In the genomic region with DNA sequence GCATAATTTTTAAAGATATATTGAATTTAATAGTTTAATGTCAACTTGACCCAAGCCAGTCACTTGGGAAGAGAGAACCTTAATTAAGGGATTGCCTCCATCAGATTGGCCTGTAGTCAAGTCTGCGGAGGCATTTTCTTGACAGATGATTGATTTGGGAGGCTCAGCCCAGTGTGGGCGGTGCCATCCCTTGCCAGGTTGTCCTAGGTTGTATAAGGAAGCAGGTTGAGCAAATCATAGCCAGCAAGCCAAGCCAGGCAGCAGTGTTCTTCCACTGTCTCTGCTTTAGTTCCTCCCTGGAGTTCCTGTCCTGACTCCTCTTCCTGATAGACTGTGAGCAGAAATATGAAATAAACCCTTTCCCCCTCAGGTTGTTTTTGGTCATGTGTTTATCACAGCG, we compare ENCODE assay signal across 29 mouse cellular contexts. TPM values are rescaled to one million over a fixed set of nuclear protein-coding genes. Genes with fewer than 3 reads are reported as not detected.
DNase-seq lines count a peak whose midpoint lies in the region; ATAC-seq and TF ChIP-seq lines count a peak whose summit lies in the region.
"Had no signal": no experiment of that assay in that cellular context is flagged by ENCODE, and none has a peak within 500 bp of the region (broad histone marks: within the 10 kb centered on the region; RNA-seq: fewer than 3 reads in every experiment).

No protein-coding gene starts in this region.

- no peak for TF ChIP-seq POLR2A in bone marrow macrophage, adult 2 months (IDR thresholded peaks at IDR 0.05; ENCODE audit: borderline replicate concordance, low read depth, low read length)

- 88% methylated on average over 3 of the region's 3 CpGs for WGBS in heart, embryonic 10.5 days
- WGBS in liver, embryonic 16.5 days (ENCODE audit: insufficient replicate concordance) = 81% methylated on average over 3 of the region's 3 CpGs
- 70% methylated on average over 3 of the region's 3 CpGs for WGBS in liver, embryonic 11.5 days

- H3K36me3 ChIP-seq in heart, embryonic 10.5 days = no peaks in the 10 kb centered on the region
- H3K36me3 ChIP-seq in liver, embryonic 16.5 days (ENCODE audit: control insufficient read depth, insufficient read depth) = no peaks in the 10 kb centered on the region
- H3K36me3 ChIP-seq in liver, embryonic 11.5 days (ENCODE audit: control insufficient read depth, insufficient read depth, low read length) = no peaks in the 10 kb centered on the region
- H3K36me3 ChIP-seq: embryonic facial prominence, embryonic 10.5 days; embryonic facial prominence, embryonic 13.5 days; forebrain, embryonic 10.5 days; heart, embryonic 13.5 days had no signal

- H3K27me3 ChIP-seq in heart, embryonic 10.5 days (ENCODE audit: insufficient read depth, poor library complexity, severe bottlenecking) = no peaks in the 10 kb centered on the region
- no peaks in the 10 kb centered on the region for H3K27me3 ChIP-seq in liver, embryonic 16.5 days (ENCODE audit: control insufficient read depth, insufficient read depth, low read depth, low read length)
- no peaks in the 10 kb centered on the region for H3K27me3 ChIP-seq in liver, embryonic 11.5 days (replicated peaks; ENCODE audit: control insufficient read depth, insufficient read depth, low read length)
- H3K27me3 ChIP-seq: embryonic facial prominence, embryonic 13.5 days; forebrain, embryonic 13.5 days; heart, embryonic 13.5 days had no signal

- H3K4me2 ChIP-seq in liver, embryonic 16.5 days (ENCODE audit: low read depth, low read length) = no peak overlapping the region
- H3K4me2 ChIP-seq in liver, embryonic 11.5 days = no peak overlapping the region
- H3K4me2 ChIP-seq: embryonic facial prominence, embryonic 13.5 days; forebrain, embryonic 13.5 days; heart, embryonic 13.5 days; hindbrain, embryonic 14.5 days had no signal

- ATAC-seq in liver, embryonic 16.5 days (ENCODE audit: low read depth) = no peak
- no peak for ATAC-seq in liver, embryonic 11.5 days (replicated peaks; ENCODE audit: low FRiP score)
- ATAC-seq: forebrain, embryonic 13.5 days; forebrain, embryonic 16.5 days; hindbrain, postnatal 0 days; inflammation-experienced regulatory T-cells, adult 6 months had no signal

- H3K27ac ChIP-seq in heart, embryonic 10.5 days = no peak overlapping the region
- H3K27ac ChIP-seq in liver, embryonic 16.5 days (ENCODE audit: low read length) = peak overlapping the region; percentile 4; the same call in 1 of the 2 replicates
- H3K27ac ChIP-seq in liver, embryonic 11.5 days (ENCODE audit: low read depth, low read length) = no peak overlapping the region
- peak overlapping the region; percentile 1 for H3K27ac ChIP-seq in bone marrow macrophage, adult 2 months (ENCODE audit: insufficient read depth, low read depth, low read length)
- H3K27ac ChIP-seq: embryonic facial prominence, embryonic 10.5 days; embryonic facial prominence, embryonic 13.5 days; forebrain, embryonic 10.5 days; forebrain, embryonic 13.5 days; gastrocnemius, adult 2 months; heart, embryonic 13.5 days; hindbrain, embryonic 14.5 days; hindbrain, postnatal 0 days had no signal

- TF ChIP-seq CTCF in bone marrow macrophage, adult 2 months (IDR thresholded peaks at IDR 0.05; ENCODE audit: low read depth, low read length) = no peak

- peak; percentile 91 for DNase-seq in heart, adult 11 months
- no peak for DNase-seq in heart, embryonic 10.5 days (ENCODE audit: low spot score)
- no peak for DNase-seq in liver, embryonic 11.5 days (ENCODE audit: low spot score)
- no peak for DNase-seq in spleen, postnatal 4 days (ENCODE audit: low spot score in 2 of 2)
- DNase-seq: adrenal gland, adult 2 months; adrenal gland, postnatal 14 days; cerebellum, adult 11-12 months; cerebellum, adult 8-10 months; cerebellum, postnatal 10 days; cerebellum, postnatal 36 days; embryo, embryonic 11 days; gastrocnemius, adult 2 months; gastrocnemius, postnatal 14 days; heart, adult 18-20 months; heart, postnatal 14 days; heart, postnatal 4 days had no signal

- no peak overlapping the region for H3K9ac ChIP-seq in liver, embryonic 16.5 days (ENCODE audit: low read depth, low read length)
- H3K9ac ChIP-seq in liver, embryonic 11.5 days (ENCODE audit: low read depth, low read length) = no peak overlapping the region
- H3K9ac ChIP-seq: embryonic facial prominence, embryonic 13.5 days; forebrain, embryonic 13.5 days; heart, embryonic 13.5 days; hindbrain, embryonic 14.5 days had no signal

- no peaks in the 10 kb centered on the region; the same call in 1 of the 2 replicates for H3K4me1 ChIP-seq in heart, embryonic 10.5 days
- H3K4me1 ChIP-seq in liver, embryonic 16.5 days (ENCODE audit: control insufficient read depth, low read depth, low read length) = peaks cover 27% of the 10 kb centered on the region
- H3K4me1 ChIP-seq in liver, embryonic 11.5 days (replicated peaks; ENCODE audit: control insufficient read depth, insufficient read depth, low read length) = peaks cover 18% of the 10 kb centered on the region
- H3K4me1 ChIP-seq in bone marrow macrophage, adult 2 months (ENCODE audit: control insufficient read depth, insufficient read depth, low read length) = peaks cover 29% of the 10 kb centered on the region
- H3K4me1 ChIP-seq: embryonic facial prominence, embryonic 13.5 days had no signal

- H3K9me3 ChIP-seq in heart, embryonic 10.5 days = no peaks in the 10 kb centered on the region
- no peaks in the 10 kb centered on the region for H3K9me3 ChIP-seq in liver, embryonic 16.5 days (replicated peaks; ENCODE audit: control insufficient read depth, low read length)
- H3K9me3 ChIP-seq in liver, embryonic 11.5 days (ENCODE audit: control insufficient read depth, low read length) = no peaks in the 10 kb centered on the region
- H3K9me3 ChIP-seq: embryonic facial prominence, embryonic 10.5 days; embryonic facial prominence, embryonic 13.5 days; forebrain, embryonic 10.5 days; forebrain, embryonic 13.5 days; heart, embryonic 13.5 days had no signal

- no peak overlapping the region for H3K4me3 ChIP-seq in heart, embryonic 10.5 days
- H3K4me3 ChIP-seq in liver, embryonic 16.5 days (ENCODE audit: low read depth, low read length) = no peak overlapping the region
- no peak overlapping the region for H3K4me3 ChIP-seq in liver, embryonic 11.5 days (ENCODE audit: low read depth, low read length)
- H3K4me3 ChIP-seq in bone marrow macrophage, adult 2 months (ENCODE audit: insufficient read depth, low read length) = no peak overlapping the region
- H3K4me3 ChIP-seq: embryonic facial prominence, embryonic 10.5 days; embryonic facial prominence, embryonic 13.5 days; erythroblast, embryonic 14.5 days; forebrain, embryonic 10.5 days; forebrain, embryonic 13.5 days; gastrocnemius, adult 2 months; heart, embryonic 13.5 days had no signal

RNA-seq across cellular contexts. Expression of a gene that starts 21.2 kb away (rescaled TPM):
- 3.4 and 4.4 TPM in 2 replicates for polyA plus RNA-seq in heart, embryonic 10.5 days (2016; fragmentation: Nextera tagmentation; extraction: Ambion mirVana)
- 7.6 and 7.8 TPM in 2 replicates for polyA plus RNA-seq in liver, embryonic 16.5 days (2015; fragmentation: Nextera tagmentation; extraction: Ambion mirVana)
- 8.2 and 8.8 TPM in 2 replicates for polyA plus RNA-seq in liver, embryonic 11.5 days (2014; fragmentation: Nextera tagmentation; extraction: Ambion mirVana)
- polyA plus RNA-seq in bone marrow macrophage, adult 2 months (2012; ENCODE audit: insufficient read depth, insufficient read length, missing spikeins) = 6.0 and 6.5 TPM in 2 replicates

RNA-seq across cellular contexts. Expression of a gene that starts 47.8 kb away (rescaled TPM):
- 150 and 186 TPM in 2 replicates for polyA plus RNA-seq in heart, embryonic 10.5 days (2016; fragmentation: Nextera tagmentation; extraction: Ambion mirVana)
- polyA plus RNA-seq in liver, embryonic 16.5 days (2015; fragmentation: Nextera tagmentation; extraction: Ambion mirVana) = 117 and 129 TPM in 2 replicates
- 272 and 278 TPM in 2 replicates for polyA plus RNA-seq in liver, embryonic 11.5 days (2014; fragmentation: Nextera tagmentation; extraction: Ambion mirVana)
- 68.5 and 75.7 TPM in 2 replicates for polyA plus RNA-seq in bone marrow macrophage, adult 2 months (2012; ENCODE audit: insufficient read depth, insufficient read length, missing spikeins)

RNA-seq across cellular contexts. Expression of a gene that starts 49.8 kb away (rescaled TPM):
- polyA plus RNA-seq in heart, embryonic 10.5 days (2016; fragmentation: Nextera tagmentation; extraction: Ambion mirVana) = not detected in 2 replicates
- 0.40 and 1.6 TPM in 2 replicates for polyA plus RNA-seq in liver, embryonic 16.5 days (2015; fragmentation: Nextera tagmentation; extraction: Ambion mirVana)
- polyA plus RNA-seq in liver, embryonic 11.5 days (2014; fragmentation: Nextera tagmentation; extraction: Ambion mirVana) = 0.40 and 0.53 TPM in 2 replicates
- not detected in 2 replicates for polyA plus RNA-seq in bone marrow macrophage, adult 2 months (2012; ENCODE audit: insufficient read depth, insufficient read length, missing spikeins)
- polyA plus RNA-seq: adrenal gland, adult 2 months; cortical plate, adult 2 months; embryonic facial prominence, embryonic 10.5 days; erythroblast, embryonic 14.5 days; forebrain, embryonic 10.5 days; forebrain, embryonic 13.5 days; forebrain, embryonic 16.5 days; hindbrain, embryonic 14.5 days; hindbrain, postnatal 0 days had no signal

Comparison
In these comparisons a context has a peak if more than half of its experiments do, and no peak if none do; other contexts are left out.
1. H3K27ac ChIP-seq: peak in liver, embryonic 16.5 days (single experiment) and bone marrow macrophage, adult 2 months (single experiment); none in heart, embryonic 10.5 days (single experiment) and liver, embryonic 11.5 days (single experiment).